Mouse (Mus musculus) embryonic fibroblast, embryonic 13.5 days (primary cell): ENCODE data around the gene Tymp. TPM values are rescaled to one million over a fixed set of nuclear protein-coding genes. Genes with fewer than 3 reads are reported as not detected.

Experiments used
- H3K27ac ChIP-seq: 2 replicates; pipeline ENCODE4 v1.5.1; 2012; ENCODE audit warnings: low read length, control low read depth, inconsistent platforms; ENCODE audit not compliant: insufficient read depth
- H3K4me1 ChIP-seq: 2 replicates; pipeline ENCODE4 v1.6.1; 2011; ENCODE audit warnings: low read length; ENCODE audit not compliant: control insufficient read depth, insufficient read depth
- H3K4me3 ChIP-seq: 2 replicates; pipeline ENCODE4 v1.5.1; 2011; ENCODE audit warnings: mild to moderate bottlenecking, control low read depth, low read length; ENCODE audit not compliant: insufficient read depth
- CTCF ChIP-seq: IDR thresholded peaks from 2 replicates; pipeline ENCODE4 v1.5.1; 2011; ENCODE audit warnings: mild to moderate bottlenecking, control low read depth, low read length, moderate library complexity, borderline replicate concordance; ENCODE audit not compliant: insufficient read depth
- POLR2A ChIP-seq: IDR thresholded peaks from 2 replicates; pipeline ENCODE4 v1.6.1; 2011; ENCODE audit warnings: low read depth, mild to moderate bottlenecking, control low read depth, low read length, moderate library complexity
- polyA plus RNA-seq: library from polyadenylated mRNA; stranded (reverse); fragments of >200 nt; gene quantifications from 2 replicates; pipeline ENCODE4 v1.2.4, GENCODE M21; 2011; ENCODE audit warnings: low read depth; ENCODE audit not compliant: missing spikeins, insufficient read length

Gene Tymp
- polyA plus RNA-seq, 1 experiment = not detected

GRCm38 (mm10) chr15:89398146-89398545 lies 21.3 kb upstream of the Tymp start:
- TF ChIP-seq CTCF (no peak), POLR2A (no peak)
- H3K4me1 ChIP-seq = no peaks in the 10 kb centered on the region
- H3K27ac ChIP-seq = no peak overlapping the region
- H3K4me3 ChIP-seq = no peak overlapping the region

- no peaks in the 10 kb centered on the region for H3K4me1 ChIP-seq
- H3K27ac ChIP-seq = no peak overlapping the region
- TF ChIP-seq POLR2A = no peak
- TF ChIP-seq CTCF = no peak
- no peak overlapping the region for H3K4me3 ChIP-seq
Measured at GRCm38 (mm10) chr15:89396883-89397282, 20.0 kb upstream of the Tymp start.

- no peak overlapping the region for H3K4me3 ChIP-seq
- no peak overlapping the region for H3K27ac ChIP-seq
- no peaks in the 10 kb centered on the region for H3K4me1 ChIP-seq
- no peak for TF ChIP-seq POLR2A
- TF ChIP-seq CTCF = no peak
Measured at GRCm38 (mm10) chr15:89390081-89390480, 13.2 kb upstream of the Tymp start.

GRCm38 (mm10) chr15:89387127-89387526 lies 10.3 kb upstream of the Tymp start:
- TF ChIP-seq CTCF = no peak
- no peak for TF ChIP-seq POLR2A
- H3K27ac ChIP-seq = no peak overlapping the region
- H3K4me1 ChIP-seq = no peaks in the 10 kb centered on the region
- no peak overlapping the region for H3K4me3 ChIP-seq

GRCm38 (mm10) chr15:89384617-89385016 lies 7.8 kb upstream of the Tymp start, which contains the start of gene Klhdc7b:
Gene Klhdc7b, plus strand, starts transcription at chr15:89384917.
- no peak within 1 kb of the TSS for H3K4me3 ChIP-seq
- TF ChIP-seq CTCF (no peak), POLR2A (no peak)
- H3K4me1 ChIP-seq = no peaks in the 10 kb centered on the region
- H3K27ac ChIP-seq = no peak within 1 kb of the TSS

- H3K4me1 ChIP-seq = no peaks in the 10 kb centered on the region; the same call in 1 of the 2 replicates
- H3K27ac ChIP-seq = no peak overlapping the region
- no peak overlapping the region for H3K4me3 ChIP-seq
- TF ChIP-seq CTCF = no peak
- TF ChIP-seq POLR2A = no peak
Measured at GRCm38 (mm10) chr15:89379429-89379828, 2.6 kb upstream of the Tymp start.

GRCm38 (mm10) chr15:89378831-89379401 lies 2.1 kb upstream of the Tymp start, which contains the start of gene Odf3b:
Gene Odf3b, minus strand, starts transcription at chr15:89379282.
- no peak within 1 kb of the TSS for H3K27ac ChIP-seq
- TF ChIP-seq CTCF (no peak), POLR2A (no peak)
- no peaks in the 10 kb centered on the region; the same call in 1 of the 2 replicates for H3K4me1 ChIP-seq
- H3K4me3 ChIP-seq = peak within 1 kb of the TSS; percentile 19

- no peaks in the 10 kb centered on the region; the same call in 1 of the 2 replicates for H3K4me1 ChIP-seq
- no peak for TF ChIP-seq POLR2A
- TF ChIP-seq CTCF = no peak
- H3K27ac ChIP-seq = no peak overlapping the region
- peak overlapping the region; percentile 19; the same call in 1 of the 2 replicates for H3K4me3 ChIP-seq
Measured at GRCm38 (mm10) chr15:89377938-89378828, 1.3 kb upstream of the Tymp start.

- Histone ChIP-seq H3K4me3 (no peak overlapping the region), H3K4me1 (no peaks in the 10 kb centered on the region; the same call in 1 of the 2 replicates)
- no peak; the same call in 1 of the 2 replicates for TF ChIP-seq POLR2A
- no peak for TF ChIP-seq CTCF
Measured at GRCm38 (mm10) chr15:89377362-89377761, 523 bp upstream of the Tymp start.

GRCm38 (mm10) chr15:89376040-89376439 lies 799 bp downstream of the Tymp start:
- H3K4me1 ChIP-seq = no peaks in the 10 kb centered on the region; the same call in 1 of the 2 replicates
- no peak for TF ChIP-seq CTCF
- TF ChIP-seq POLR2A = no peak
- no peak overlapping the region for H3K27ac ChIP-seq
- no peak overlapping the region for H3K4me3 ChIP-seq

More at GRCm38 (mm10) chr15:89377362-89377761, 523 bp upstream of the Tymp start:
- H3K27ac ChIP-seq = no peak overlapping the region
